Mouse (Mus musculus) adrenal gland (tissue): ENCODE measurements around the gene Prpf8.

Experiments used
- intact Hi-C: fragments of 180-260 bp; cut with DNase I; formaldehyde crosslinking; loops from one replicate; pipeline ENCODE4 v1.15.1; 2025

Gene Prpf8

GRCm38 (mm10) chr11:75531469-75532242, 45.0 kb downstream of the Prpf8 start, which contains the start of gene Slc43a2:
Slc43a2 (plus strand) TSS chr11:75531694.
- intact Hi-C loops: no loop called here

DNA sequence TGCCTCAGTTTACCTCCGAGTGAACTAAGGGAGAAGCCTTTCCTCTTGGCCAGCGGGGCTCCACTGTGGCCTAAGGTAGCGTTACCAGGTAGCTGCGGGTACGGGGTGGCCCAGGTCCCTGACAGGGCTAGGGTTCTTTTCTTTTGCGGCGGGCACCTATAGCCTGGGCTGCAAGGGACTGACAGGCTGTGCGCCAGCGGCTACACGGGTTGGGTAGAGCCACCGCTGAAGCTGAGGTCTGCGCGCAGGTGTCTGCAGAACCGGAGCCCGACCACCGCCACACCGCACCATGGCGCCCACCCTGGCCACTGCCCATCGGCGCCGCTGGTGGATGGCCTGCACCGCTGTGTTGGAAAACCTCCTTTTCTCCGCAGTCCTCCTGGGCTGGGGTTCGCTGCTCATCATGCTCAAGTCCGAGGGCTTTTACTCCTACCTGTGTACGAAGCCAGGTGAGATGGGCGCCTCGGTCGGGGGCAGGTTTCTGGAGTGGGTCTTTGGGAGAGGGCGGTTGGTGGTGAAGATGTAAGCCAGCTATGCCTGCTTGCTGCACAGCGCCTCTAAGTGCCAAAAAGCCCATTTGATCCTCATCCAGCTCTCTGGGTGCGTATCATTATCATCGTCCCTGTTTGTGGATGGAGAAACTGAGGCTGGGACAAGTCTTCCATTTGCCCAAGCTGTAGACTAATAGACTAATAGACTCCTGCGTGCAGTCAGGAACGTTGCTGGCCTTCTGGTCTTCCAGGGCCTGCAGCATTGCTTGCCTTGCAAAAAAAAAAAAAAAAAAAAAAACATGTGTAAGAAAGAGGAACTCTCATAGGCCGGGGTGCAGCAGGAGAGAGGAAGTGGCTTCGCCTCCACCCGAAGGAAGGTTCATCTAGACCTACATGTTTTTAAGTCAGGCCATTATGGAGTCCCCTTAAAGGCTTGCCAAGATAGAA, 46.0 kb downstream of the Prpf8 start:
- intact Hi-C loops: no loop called here

DNA sequence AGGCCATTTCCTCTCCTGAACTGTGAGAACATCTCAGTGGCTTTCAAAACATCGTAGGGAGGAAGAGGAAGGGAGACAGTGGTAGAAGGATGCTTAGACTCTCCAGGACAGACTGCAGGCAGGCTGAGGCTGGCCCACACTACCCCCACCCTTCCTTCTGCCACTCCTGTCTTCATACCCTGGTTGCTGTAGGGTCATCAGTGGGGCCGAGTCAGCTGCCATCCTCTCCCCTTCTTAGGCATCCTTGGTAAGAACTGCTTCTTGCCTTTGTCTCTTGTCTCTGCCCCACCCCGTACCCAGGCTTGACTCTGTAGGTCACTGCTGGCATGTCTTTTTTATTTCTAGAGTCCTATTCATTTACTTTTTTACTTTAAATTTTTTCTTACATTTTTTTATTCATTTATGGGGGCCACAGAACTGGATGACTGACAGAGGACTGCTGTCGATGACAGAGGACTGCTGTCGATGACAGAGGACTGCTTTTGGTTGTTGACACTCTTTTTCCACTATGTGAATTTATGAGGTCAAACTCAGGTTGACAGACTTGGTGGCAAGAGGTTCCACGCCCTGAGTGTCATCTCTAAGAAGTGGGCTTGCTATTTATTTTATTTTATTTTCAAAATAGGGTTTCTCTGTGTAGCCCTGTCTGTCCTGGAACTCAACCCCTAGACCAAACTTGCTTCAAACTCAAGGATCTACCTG, 46.8 kb downstream of the Prpf8 start:
- intact Hi-C loops: no loop called here

DNA sequence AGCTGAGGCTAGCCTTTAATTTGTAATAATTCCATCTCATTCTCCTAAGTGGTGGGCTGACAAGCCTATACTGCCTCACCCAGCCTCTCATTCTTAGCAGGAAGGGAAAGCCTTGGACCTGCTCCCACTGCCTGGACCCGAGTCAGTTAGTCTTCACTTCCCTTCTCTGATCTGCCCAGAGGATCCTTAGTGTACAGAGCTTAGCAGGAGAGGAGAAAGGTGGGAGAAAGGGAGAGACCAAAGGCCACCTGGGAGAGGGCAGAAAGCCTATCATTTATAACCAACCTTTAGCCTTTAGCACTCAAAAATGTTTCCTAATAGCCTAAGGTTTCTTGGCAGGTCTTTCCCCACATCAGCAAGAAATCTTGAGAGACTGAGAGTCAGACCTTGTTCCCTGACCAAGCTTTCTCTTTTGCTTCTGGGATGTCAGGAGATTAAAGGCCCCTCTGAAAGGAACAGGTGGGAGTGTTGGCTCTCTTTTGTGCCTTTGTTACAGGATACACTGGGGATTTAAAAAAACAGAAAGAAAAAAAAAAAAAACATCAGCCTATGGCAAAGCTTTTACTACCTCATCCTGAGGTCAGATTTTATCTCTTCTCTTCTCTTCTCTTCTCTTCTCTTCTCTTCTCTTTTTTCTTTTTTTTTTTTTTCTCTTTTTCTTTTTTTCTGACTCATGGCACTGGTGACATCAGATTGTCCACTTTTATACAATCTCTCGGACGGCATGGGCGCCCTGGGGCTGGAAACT, 47.8 kb downstream of the Prpf8 start:
- intact Hi-C loops: no loop called here

DNA sequence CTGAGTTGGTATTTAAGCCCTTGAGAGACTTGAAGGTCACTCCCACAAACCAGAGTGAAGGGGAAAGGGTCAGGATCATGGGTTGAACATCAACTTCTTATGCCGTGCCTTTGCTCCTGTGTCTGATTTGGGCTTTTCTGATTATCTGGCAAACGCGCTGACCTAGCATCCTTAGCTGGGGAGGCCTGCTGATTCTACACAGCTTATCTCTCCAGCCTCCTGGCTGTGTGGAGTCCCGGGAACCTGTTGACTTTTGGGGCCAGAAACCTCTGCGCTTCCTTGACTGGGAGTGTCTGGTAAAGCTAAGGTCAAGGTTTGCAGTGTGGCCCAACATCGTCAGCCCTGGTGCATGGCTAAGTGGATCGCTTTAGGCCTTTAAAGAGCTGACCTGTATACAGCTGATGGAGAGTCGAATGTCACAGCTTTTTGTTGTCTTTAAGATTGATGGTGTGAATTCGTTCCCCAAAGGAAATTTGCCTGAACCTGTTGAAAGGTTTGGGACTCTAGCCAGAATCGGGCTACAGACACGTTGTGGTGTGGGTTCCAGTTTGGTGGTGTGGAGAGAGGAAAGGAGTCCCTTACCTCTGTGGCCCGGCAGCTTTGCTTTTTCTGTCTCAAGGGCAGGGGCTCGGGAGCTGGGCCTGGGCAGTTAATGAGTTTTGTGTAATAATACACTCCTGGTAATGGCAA, 48.6 kb downstream of the Prpf8 start:
- intact Hi-C loops: no loop called here

GRCm38 (mm10) chr11:75536255-75537024, 49.8 kb downstream of the Prpf8 start:
- intact Hi-C loops: no loop called here

DNA sequence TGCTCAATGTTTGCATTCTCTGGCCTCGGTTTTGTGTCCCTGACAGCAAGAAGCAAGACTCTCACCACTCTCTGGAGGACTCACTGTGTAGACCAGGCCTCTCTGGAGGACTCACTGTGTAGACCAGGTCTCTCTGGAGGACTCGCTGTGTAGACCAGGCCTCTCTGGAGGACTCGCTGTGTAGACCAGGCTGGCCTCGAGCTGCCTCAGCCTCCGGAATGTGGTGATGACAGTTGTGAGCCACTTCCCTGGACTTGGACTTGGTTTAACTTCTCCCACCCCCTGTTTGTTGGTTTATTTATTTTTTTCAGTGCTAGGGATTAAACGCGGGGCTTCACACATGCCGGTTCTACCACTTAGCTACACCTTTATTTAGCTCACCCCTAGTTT, 50.4 kb downstream of the Prpf8 start:
- intact Hi-C loops: no loop called here

DNA sequence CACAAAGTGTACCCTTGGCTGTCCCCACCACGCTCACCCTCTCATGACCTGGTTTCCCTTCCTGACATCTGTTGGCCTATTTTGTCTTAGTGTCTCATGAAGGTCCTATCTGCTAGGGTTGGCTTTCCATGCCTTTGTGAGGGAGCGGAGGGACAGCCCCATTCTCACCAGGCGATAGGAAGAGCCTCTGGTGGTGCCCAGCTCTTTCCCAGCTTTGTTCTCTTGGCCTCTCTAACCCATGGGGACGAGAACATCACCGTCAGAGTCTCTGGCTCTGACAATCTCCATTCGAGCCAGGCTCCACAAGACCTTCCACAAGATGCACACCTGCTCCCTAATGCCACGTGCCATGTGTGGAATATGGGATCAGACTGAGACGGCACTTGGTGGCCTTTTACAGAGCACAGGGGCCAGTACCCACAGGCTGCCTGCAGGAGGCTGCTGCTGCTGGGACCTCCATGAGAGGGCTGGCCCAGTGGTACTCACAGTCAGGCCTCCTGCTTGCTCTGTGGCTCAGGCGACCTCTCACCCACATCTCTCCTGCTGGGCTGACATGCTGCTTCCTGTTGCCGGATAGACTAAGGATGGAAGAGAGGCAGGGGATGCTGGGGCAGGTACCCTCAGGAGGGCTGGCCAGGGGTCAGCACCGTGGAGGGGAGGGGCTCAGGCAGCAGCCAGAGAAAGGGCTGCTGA, 51.0 kb downstream of the Prpf8 start:
- intact Hi-C loops: no loop called here

- intact Hi-C loops: no loop called here
These were observed 51.8 kb downstream of the Prpf8 start for GRCm38 (mm10) chr11:75538184-75538969.

- intact Hi-C loops: no loop called here
These were observed 52.3 kb downstream of the Prpf8 start for GRCm38 (mm10) chr11:75538970-75539299.

DNA sequence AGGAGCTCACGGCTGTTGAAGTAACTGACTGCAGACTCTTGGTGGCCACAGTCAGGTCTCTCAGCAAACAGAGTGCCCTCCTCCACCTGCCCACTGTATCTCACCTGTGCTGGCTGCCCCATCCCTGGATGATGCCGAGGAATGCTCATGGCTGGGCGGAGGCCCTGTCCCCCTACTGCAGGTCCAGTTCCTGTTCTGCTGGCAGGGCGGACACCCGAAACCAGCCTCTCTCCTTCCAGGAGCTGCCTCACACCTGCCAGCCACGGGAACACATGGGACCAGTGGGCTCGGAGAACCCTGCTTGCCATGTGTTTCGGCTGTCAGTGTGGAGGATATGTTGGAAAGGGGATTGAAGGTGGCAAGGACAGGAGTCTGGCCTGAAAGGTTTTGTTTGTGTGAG, 53.6 kb downstream of the Prpf8 start:
- intact Hi-C loops: no loop called here

GRCm38 (mm10) chr11:75540710-75541581, 54.3 kb downstream of the Prpf8 start:
- intact Hi-C loops: no loop called here

GRCm38 (mm10) chr11:75544713-75545112, 58.1 kb downstream of the Prpf8 start:
- intact Hi-C loops: no loop called here

GRCm38 (mm10) chr11:75546057-75546456, 59.4 kb downstream of the Prpf8 start:
- intact Hi-C loops: no loop called here

GRCm38 (mm10) chr11:75549658-75550111, 63.1 kb downstream of the Prpf8 start:
- intact Hi-C loops: no loop called here

- intact Hi-C loops: no loop called here
These were observed 63.8 kb downstream of the Prpf8 start for GRCm38 (mm10) chr11:75550200-75550946.
